In the genomic region with DNA sequence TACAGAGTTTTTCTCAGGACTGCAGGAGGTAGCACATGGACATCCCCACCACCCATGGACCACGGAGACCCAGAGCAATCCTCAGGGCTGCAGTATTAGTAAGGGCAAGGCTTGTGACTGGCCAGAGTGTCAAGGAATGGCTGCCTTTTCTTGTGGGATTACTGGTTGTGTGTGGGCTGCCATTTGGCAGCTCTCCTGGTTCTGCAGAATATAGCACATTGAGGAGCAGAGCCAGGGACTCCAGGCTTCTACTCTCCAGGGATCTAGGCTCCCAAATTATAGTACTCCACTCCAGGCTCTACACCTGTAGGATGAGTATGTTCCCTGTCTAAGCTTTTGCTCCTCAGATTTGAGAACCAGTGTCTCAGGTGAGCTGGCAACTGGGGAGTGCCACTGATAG, we compare ENCODE assay signal across 12 mouse cellular contexts.
A peak's percentile ranks its signal among the peaks of the same experiment; 100 is the strongest.
DNase-seq lines count a peak whose midpoint lies in the region.
"Had no signal": no experiment of that assay in that cellular context is flagged by ENCODE, and none has a peak within 500 bp of the region (broad histone marks: within the 10 kb centered on the region; RNA-seq: fewer than 3 reads in every experiment).

No protein-coding gene starts in this region.

- peak; percentile 17 to 47 for DNase-seq in frontal cortex, adult 2 months (ENCODE audit: extremely low spot score in 1 of 2, low spot score in 1 of 2)
- DNase-seq in frontal cortex, postnatal 14 days (ENCODE audit: low spot score in 2 of 2): no peak
- peak; percentile 12 for DNase-seq in heart, postnatal 10 days
- DNase-seq in heart, postnatal 25 days (ENCODE audit: low spot score): no peak
- DNase-seq in right cerebral cortex, adult 18-20 months: peak; percentile 26
- no peak for DNase-seq in right cerebral cortex, postnatal 25 days
- DNase-seq in fat pad, adult 2 months (ENCODE audit: extremely low read depth, low read depth, low spot score): peak; percentile 11
- DNase-seq: adrenal gland, postnatal 10 days; cerebellum, adult 11-12 months; cerebellum, adult 9-10 months; gastrocnemius, adult 2 months; gastrocnemius, postnatal 25 days had no signal

- intact Hi-C loops in heart, postnatal 10 days (cut with DNase I): no loop called here
- intact Hi-C loops in heart, postnatal 25 days (cut with DNase I): no loop called here

Comparison
In these comparisons a context has a peak if more than half of its experiments do, and no peak if none do; other contexts are left out.
1. DNase-seq: peak in frontal cortex, adult 2 months (2 of 2), heart, postnatal 10 days (2 of 2), right cerebral cortex, adult 18-20 months (single experiment) and fat pad, adult 2 months (single experiment); none in frontal cortex, postnatal 14 days (0 of 2), heart, postnatal 25 days (single experiment) and right cerebral cortex, postnatal 25 days (single experiment).